Mouse (Mus musculus) midbrain, embryonic 16.5 days (tissue): Measurements from ENCODE around the gene Myom1. TPM values are rescaled to one million over a fixed set of nuclear protein-coding genes. Genes with fewer than 3 reads are reported as not detected.

Experiments
- ATAC-seq: fragments of 200-750 bp; cut with Nextera tagmentation; 2 replicates; pipeline ENCODE4 v1.8.0; 2017; ENCODE audit warnings: moderate TSS enrichment
- H3K27ac ChIP-seq: fragments of 300-500 bp; sonication (generic); 2 replicates; pipeline ENCODE4 v1.5.1; 2014; ENCODE audit warnings: mild to moderate bottlenecking, low read length, mixed read lengths
- H3K27me3 ChIP-seq: fragments of 300-500 bp; sonication (generic); 2 replicates; pipeline ENCODE4 v1.6.1; 2014; ENCODE audit warnings: low read depth, low read length, mixed read lengths; ENCODE audit not compliant: control insufficient read depth, insufficient read depth
- H3K36me3 ChIP-seq: fragments of 300-500 bp; sonication (generic); 2 replicates; pipeline ENCODE4 v1.6.1; 2014; ENCODE audit warnings: mild to moderate bottlenecking, low read length, moderate library complexity, mixed read lengths; ENCODE audit not compliant: control insufficient read depth, insufficient read depth
- H3K4me1 ChIP-seq: fragments of 300-500 bp; sonication (generic); 2 replicates; pipeline ENCODE4 v1.6.1; 2014; ENCODE audit warnings: mild to moderate bottlenecking, low read length, mixed read lengths; ENCODE audit not compliant: control insufficient read depth, insufficient read depth
- H3K4me2 ChIP-seq: fragments of 300-500 bp; sonication (generic); 2 replicates; pipeline ENCODE4 v1.6.1; 2014; ENCODE audit warnings: mild to moderate bottlenecking, low read length, mixed read lengths
- H3K4me3 ChIP-seq: fragments of 300-500 bp; sonication (generic); 2 replicates; pipeline ENCODE4 v1.5.1; 2014; ENCODE audit warnings: low read depth, mild to moderate bottlenecking, low read length, moderate library complexity, mixed read lengths
- H3K9ac ChIP-seq: fragments of 300-500 bp; sonication (generic); 2 replicates; pipeline ENCODE4 v1.6.1; 2014; ENCODE audit warnings: low read depth, low read length, mixed read lengths
- H3K9me3 ChIP-seq: fragments of 300-500 bp; sonication (generic); replicated peaks from 2 replicates; pipeline ENCODE4 v1.6.1; 2014; ENCODE audit warnings: mild to moderate bottlenecking, low read length, mixed read lengths; ENCODE audit not compliant: control insufficient read depth, poor library complexity, severe bottlenecking
- whole genome bisulfite sequencing: fragments of 180-500 bp; shearing (Covaris S2); extraction: QIAGEN DNeasy Blood & Tissue Kit; methylation state at CpG from one replicate; pipeline ENCODE4 v1.1.7; 2014; 5-methylcytosine and 5-hydroxymethylcytosine counted together
- polyA plus RNA-seq: library from polyadenylated mRNA; unstranded; fragments of >200 nt; fragmentation: Nextera tagmentation; extraction: Ambion mirVana; gene quantifications from 2 replicates; pipeline ENCODE4 v1.2.1, GENCODE M21; 2015

The Myom1 gene
- polyA plus RNA-seq, 1 experiment from 2014 or later, result 1.4 TPM

- Histone ChIP-seq H3K4me2 (no peak overlapping the region), H3K9me3 (no peaks in the 10 kb centered on the region), H3K4me1 (peaks cover 5% of the 10 kb centered on the region; the same call in 1 of the 2 replicates), H3K4me3 (no peak overlapping the region), H3K36me3 (no peaks in the 10 kb centered on the region), H3K27ac (no peak overlapping the region), H3K27me3 (no peaks in the 10 kb centered on the region), H3K9ac (no peak overlapping the region)
- no peak for ATAC-seq
- WGBS, result 87% methylated on average over 5 of the region's 5 CpGs
Measured at GRCm38 (mm10) chr17:71006976-71007375, 4.5 kb downstream of the Myom1 start.

GRCm38 (mm10) chr17:71008676-71009075 lies 6.2 kb downstream of the Myom1 start:
- no peaks in the 10 kb centered on the region for H3K36me3 ChIP-seq
- no peak overlapping the region for H3K4me3 ChIP-seq
- no peaks in the 10 kb centered on the region for H3K27me3 ChIP-seq
- 89% methylated on average over 3 of the region's 3 CpGs for WGBS
- no peak overlapping the region for H3K4me2 ChIP-seq
- no peak overlapping the region for H3K9ac ChIP-seq
- no peaks in the 10 kb centered on the region for H3K4me1 ChIP-seq
- H3K9me3 ChIP-seq, result no peaks in the 10 kb centered on the region
- ATAC-seq, result no peak
- H3K27ac ChIP-seq, result no peak overlapping the region

- Histone ChIP-seq H3K9ac (no peak overlapping the region), H3K27me3 (no peaks in the 10 kb centered on the region), H3K4me1 (no peaks in the 10 kb centered on the region), H3K9me3 (no peaks in the 10 kb centered on the region), H3K36me3 (no peaks in the 10 kb centered on the region), H3K4me2 (no peak overlapping the region), H3K4me3 (no peak overlapping the region), H3K27ac (no peak overlapping the region)
- ATAC-seq, result no peak
- WGBS, result 74% methylated on average over 1 of the region's 1 CpGs
Measured at GRCm38 (mm10) chr17:71009751-71010150, 7.3 kb downstream of the Myom1 start.

GRCm38 (mm10) chr17:71010646-71011242 lies 8.3 kb downstream of the Myom1 start:
- no peak overlapping the region for H3K4me3 ChIP-seq
- ATAC-seq, result no peak; the same call in 1 of the 2 replicates
- 59% methylated on average over 7 of the region's 7 CpGs for WGBS

GRCm38 (mm10) chr17:71011931-71012662 lies 9.7 kb downstream of the Myom1 start:
- H3K4me3 ChIP-seq, result no peak overlapping the region
- no peak overlapping the region for H3K27ac ChIP-seq
- H3K27me3 ChIP-seq, result no peaks in the 10 kb centered on the region
- no peaks in the 10 kb centered on the region for H3K4me1 ChIP-seq
- ATAC-seq, result no peak
- H3K36me3 ChIP-seq, result no peaks in the 10 kb centered on the region
- no peak overlapping the region for H3K4me2 ChIP-seq
- WGBS, result 87% methylated on average over 9 of the region's 9 CpGs
- no peak overlapping the region for H3K9ac ChIP-seq
- H3K9me3 ChIP-seq, result no peaks in the 10 kb centered on the region

More at GRCm38 (mm10) chr17:71010646-71011242, 8.3 kb downstream of the Myom1 start:
- no peak overlapping the region for H3K9ac ChIP-seq
- no peaks in the 10 kb centered on the region for H3K27me3 ChIP-seq
- no peak overlapping the region for H3K4me2 ChIP-seq
- no peaks in the 10 kb centered on the region for H3K36me3 ChIP-seq
- H3K9me3 ChIP-seq, result no peaks in the 10 kb centered on the region
- no peaks in the 10 kb centered on the region for H3K4me1 ChIP-seq
- no peak overlapping the region for H3K27ac ChIP-seq

- WGBS, result 97% methylated on average over 6 of the region's 6 CpGs
- Histone ChIP-seq H3K4me3 (no peak overlapping the region), H3K9me3 (no peaks in the 10 kb centered on the region), H3K4me1 (no peaks in the 10 kb centered on the region), H3K27me3 (no peaks in the 10 kb centered on the region), H3K27ac (no peak overlapping the region), H3K36me3 (no peaks in the 10 kb centered on the region), H3K9ac (no peak overlapping the region), H3K4me2 (no peak overlapping the region)
- ATAC-seq, result no peak
Measured at GRCm38 (mm10) chr17:71013105-71013504, 10.7 kb downstream of the Myom1 start.

- Histone ChIP-seq H3K27ac (no peak overlapping the region), H3K4me3 (no peak overlapping the region), H3K27me3 (no peaks in the 10 kb centered on the region), H3K4me2 (no peak overlapping the region), H3K36me3 (no peaks in the 10 kb centered on the region), H3K9ac (no peak overlapping the region), H3K4me1 (no peaks in the 10 kb centered on the region; the same call in 1 of the 2 replicates), H3K9me3 (no peaks in the 10 kb centered on the region)
- 41% methylated on average over 5 of the region's 5 CpGs for WGBS
- ATAC-seq, result no peak
Measured at GRCm38 (mm10) chr17:71014911-71015310, 12.5 kb downstream of the Myom1 start.

GRCm38 (mm10) chr17:71017457-71017998 lies 15.1 kb downstream of the Myom1 start:
- Histone ChIP-seq H3K27ac (no peak overlapping the region), H3K9me3 (no peaks in the 10 kb centered on the region), H3K4me2 (no peak overlapping the region), H3K27me3 (no peaks in the 10 kb centered on the region), H3K36me3 (no peaks in the 10 kb centered on the region), H3K9ac (no peak overlapping the region), H3K4me1 (no peaks in the 10 kb centered on the region; the same call in 1 of the 2 replicates), H3K4me3 (no peak overlapping the region)
- 94% methylated on average over 4 of the region's 4 CpGs for WGBS
- ATAC-seq, result no peak

- Histone ChIP-seq H3K27ac (no peak overlapping the region), H3K4me3 (no peak overlapping the region), H3K4me2 (no peak overlapping the region), H3K36me3 (no peaks in the 10 kb centered on the region), H3K27me3 (no peaks in the 10 kb centered on the region), H3K4me1 (no peaks in the 10 kb centered on the region; the same call in 1 of the 2 replicates), H3K9ac (no peak overlapping the region), H3K9me3 (no peaks in the 10 kb centered on the region)
- no peak for ATAC-seq
- whole genome bisulfite sequencing, result 98% methylated on average over 3 of the region's 3 CpGs
Measured at GRCm38 (mm10) chr17:71018151-71018550, 15.7 kb downstream of the Myom1 start.
